28 mouse cellular contexts compared by ENCODE assay signal in genomic region chr1:95598108-95598507, GRCm38 (mm10).
DNase-seq lines count a peak whose midpoint lies in the region; ATAC-seq lines count a peak whose summit lies in the region.
"Had no signal": no experiment of that assay in that cellular context is flagged by ENCODE, and none has a peak within 500 bp of the region (broad histone marks: within the 10 kb centered on the region; RNA-seq: fewer than 3 reads in every experiment).

No protein-coding gene starts in this region.

- no peak overlapping the region for H3K4me3 ChIP-seq in hindbrain, embryonic 10.5 days
- H3K4me3 ChIP-seq: embryonic facial prominence, embryonic 10.5 days; heart, embryonic 12.5 days; hindbrain, embryonic 13.5 days; left cerebral cortex, adult 2 months; limb, embryonic 15.5 days; midbrain, embryonic 13.5 days; stomach, embryonic 15.5 days had no signal

- WGBS in hindbrain, embryonic 10.5 days, result 93% methylated on average over 1 of the region's 1 CpGs

- no peak overlapping the region for H3K27ac ChIP-seq in hindbrain, embryonic 10.5 days
- H3K27ac ChIP-seq: embryonic facial prominence, embryonic 10.5 days; hindbrain, embryonic 13.5 days; left cerebral cortex, adult 2 months; limb, embryonic 15.5 days; midbrain, embryonic 13.5 days; stomach, embryonic 15.5 days had no signal

- no peaks in the 10 kb centered on the region for H3K4me1 ChIP-seq in hindbrain, embryonic 10.5 days (replicated peaks)
- H3K4me1 ChIP-seq: embryonic facial prominence, embryonic 10.5 days; heart, embryonic 12.5 days; hindbrain, embryonic 13.5 days; limb, embryonic 15.5 days; midbrain, embryonic 13.5 days; stomach, embryonic 15.5 days had no signal

- H3K36me3 ChIP-seq in hindbrain, embryonic 10.5 days, result no peaks in the 10 kb centered on the region
- H3K36me3 ChIP-seq: embryonic facial prominence, embryonic 10.5 days; heart, embryonic 12.5 days; hindbrain, embryonic 13.5 days; limb, embryonic 15.5 days; midbrain, embryonic 13.5 days; stomach, embryonic 15.5 days had no signal

- peak; percentile 90 for ATAC-seq in common myeloid progenitor, adult 5-6 weeks (replicated peaks; ENCODE audit: low read depth, poor library complexity, severe bottlenecking)
- ATAC-seq in megakaryocyte, adult 5-6 weeks (ENCODE audit: poor library complexity, severe bottlenecking), result peak; percentile 95
- ATAC-seq: forebrain, embryonic 16.5 days; midbrain, embryonic 13.5 days had no signal

- no peaks in the 10 kb centered on the region for H3K27me3 ChIP-seq in hindbrain, embryonic 10.5 days (ENCODE audit: insufficient read depth, poor library complexity, severe bottlenecking)
- H3K27me3 ChIP-seq: heart, embryonic 12.5 days; hindbrain, embryonic 13.5 days; limb, embryonic 15.5 days; midbrain, embryonic 13.5 days; stomach, embryonic 15.5 days had no signal

- DNase-seq in lung, postnatal 36 days, result peak; percentile 23
- DNase-seq in lung, postnatal 4 days, result no peak
- no peak for DNase-seq in hindbrain, embryonic 10.5 days (ENCODE audit: low spot score)
- DNase-seq in testis, postnatal 10 days (ENCODE audit: low spot score), result no peak
- no peak for DNase-seq in urinary bladder, postnatal 14 days (ENCODE audit: low spot score)
- DNase-seq: adrenal gland, postnatal 14 days; B cell, adult 2 months; cerebellum, adult 11 months; cerebellum, adult 9-11 months; gastrocnemius, postnatal 14 days; heart, adult 18-20 months; heart, postnatal 10 days; kidney, adult 11 months; lung, embryonic 14.5 days; right cerebral cortex, postnatal 25 days; spleen, adult 18-20 months; thymus, adult 18-20 months; thymus, postnatal 36 days had no signal

- no peaks in the 10 kb centered on the region for H3K9me3 ChIP-seq in hindbrain, embryonic 10.5 days
- H3K9me3 ChIP-seq: embryonic facial prominence, embryonic 10.5 days; heart, embryonic 12.5 days; hindbrain, embryonic 13.5 days; limb, embryonic 15.5 days; midbrain, embryonic 13.5 days; stomach, embryonic 15.5 days had no signal
